Mouse (Mus musculus) hindbrain, embryonic 15.5 days (tissue): ENCODE results near the gene Ten1. TPM values are rescaled to one million over a fixed set of nuclear protein-coding genes. Genes with fewer than 3 reads are reported as not detected.

ENCODE experiments used
- ATAC-seq: fragments of 200-750 bp; cut with Nextera tagmentation; 2 replicates; pipeline ENCODE4 v1.8.0; 2017; ENCODE audit warnings: low read depth, moderate number of reproducible peaks, moderate TSS enrichment; ENCODE audit not compliant: low FRiP score
- H3K27ac ChIP-seq: fragments of 300-500 bp; sonication (generic); replicated peaks from 2 replicates; pipeline ENCODE4 v1.5.1; 2015; ENCODE audit warnings: mild to moderate bottlenecking, inconsistent platforms
- H3K27me3 ChIP-seq: fragments of 300-500 bp; sonication (generic); 2 replicates; pipeline ENCODE4 v1.6.1; 2015; ENCODE audit warnings: control low read depth, inconsistent platforms
- H3K36me3 ChIP-seq: fragments of 300-500 bp; sonication (generic); 2 replicates; pipeline ENCODE4 v1.6.1; 2015; ENCODE audit warnings: control low read depth, inconsistent platforms
- H3K4me1 ChIP-seq: fragments of 300-500 bp; sonication (generic); replicated peaks from 2 replicates; pipeline ENCODE4 v1.6.1; 2015; ENCODE audit warnings: control low read depth, inconsistent platforms
- H3K4me2 ChIP-seq: fragments of 300-500 bp; sonication (generic); 2 replicates; pipeline ENCODE4 v1.6.1; 2015; ENCODE audit warnings: moderate library complexity, mild to moderate bottlenecking, inconsistent platforms
- H3K4me3 ChIP-seq: fragments of 300-500 bp; sonication (generic); 2 replicates; pipeline ENCODE4 v1.5.1; 2015; ENCODE audit warnings: mild to moderate bottlenecking, inconsistent platforms
- H3K9ac ChIP-seq: fragments of 300-500 bp; sonication (generic); 2 replicates; pipeline ENCODE4 v1.6.1; 2015; ENCODE audit warnings: inconsistent platforms
- H3K9me3 ChIP-seq: fragments of 300-500 bp; sonication (generic); 2 replicates; pipeline ENCODE4 v1.6.1; 2016; ENCODE audit warnings: control low read depth, inconsistent platforms
- WGBS: fragments of 180-500 bp; shearing (Covaris S2); methylation state at CpG from one replicate; pipeline ENCODE4 v1.1.7; 2015; 5-methylcytosine and 5-hydroxymethylcytosine counted together
- polyA plus RNA-seq: library from polyadenylated mRNA; unstranded; fragments of >200 nt; fragmentation: Nextera tagmentation; extraction: Ambion mirVana; gene quantifications from 2 replicates; pipeline ENCODE4 v1.2.1, GENCODE M21; 2015

Gene Ten1
- polyA plus RNA-seq, 1 experiment from 2014 or later = 104 TPM

- peaks cover 65% of the 10 kb centered on the region for H3K36me3 ChIP-seq
- H3K4me2 ChIP-seq = no peak overlapping the region
- ATAC-seq = no peak
- no peak overlapping the region for H3K27ac ChIP-seq
- no peaks in the 10 kb centered on the region for H3K4me1 ChIP-seq
- H3K27me3 ChIP-seq = no peaks in the 10 kb centered on the region
- no peaks in the 10 kb centered on the region for H3K9me3 ChIP-seq
- no peak overlapping the region for H3K9ac ChIP-seq
- no peak overlapping the region for H3K4me3 ChIP-seq
- 75% methylated on average over 6 of the region's 6 CpGs for WGBS
Observed at GRCm38 (mm10) chr11:116245616-116246015, 47.0 kb downstream of the Ten1 start.

DNA sequence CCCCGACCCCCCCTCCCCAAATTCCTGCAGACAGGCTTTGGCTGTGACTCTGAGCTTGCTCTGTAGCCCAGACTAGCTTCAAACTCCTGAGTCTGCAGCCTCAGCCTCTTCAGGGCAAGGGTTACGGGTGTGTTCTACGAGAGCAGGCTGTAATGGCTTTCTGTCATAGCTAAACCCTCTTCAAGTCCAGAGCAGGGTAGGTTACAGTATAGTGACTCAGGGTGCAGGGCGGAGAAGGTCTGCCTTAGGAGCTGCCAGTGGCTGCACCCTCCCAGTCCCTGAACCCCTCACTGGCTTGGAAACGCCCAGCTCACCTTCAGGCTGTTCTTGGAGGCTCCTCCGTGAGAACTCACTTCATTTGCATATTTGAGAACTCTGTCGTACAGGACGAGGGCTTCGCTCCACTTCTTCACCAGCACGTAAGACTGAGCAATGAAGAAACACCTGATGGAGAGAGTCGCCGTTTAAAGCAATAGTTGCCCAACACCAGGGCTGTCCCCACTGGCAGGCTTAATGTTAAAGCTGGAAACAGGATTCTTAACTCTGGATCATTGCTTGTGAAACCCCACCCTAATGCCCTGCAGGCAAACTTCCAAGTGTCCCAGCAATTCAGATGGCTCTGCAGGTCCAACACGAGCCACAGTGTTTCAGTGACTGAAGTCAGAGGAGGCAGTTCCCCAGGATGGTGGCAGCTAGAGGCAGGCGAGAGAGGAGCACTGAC lies 49.0 kb downstream of the Ten1 start:
- Histone ChIP-seq H3K9me3 (no peaks in the 10 kb centered on the region), H3K9ac (no peak overlapping the region), H3K4me1 (no peaks in the 10 kb centered on the region), H3K4me3 (no peak overlapping the region), H3K27me3 (no peaks in the 10 kb centered on the region), H3K27ac (no peak overlapping the region), H3K36me3 (peaks cover 85% of the 10 kb centered on the region), H3K4me2 (no peak overlapping the region)
- WGBS = 88% methylated on average over 14 of the region's 14 CpGs
- no peak for ATAC-seq

DNA sequence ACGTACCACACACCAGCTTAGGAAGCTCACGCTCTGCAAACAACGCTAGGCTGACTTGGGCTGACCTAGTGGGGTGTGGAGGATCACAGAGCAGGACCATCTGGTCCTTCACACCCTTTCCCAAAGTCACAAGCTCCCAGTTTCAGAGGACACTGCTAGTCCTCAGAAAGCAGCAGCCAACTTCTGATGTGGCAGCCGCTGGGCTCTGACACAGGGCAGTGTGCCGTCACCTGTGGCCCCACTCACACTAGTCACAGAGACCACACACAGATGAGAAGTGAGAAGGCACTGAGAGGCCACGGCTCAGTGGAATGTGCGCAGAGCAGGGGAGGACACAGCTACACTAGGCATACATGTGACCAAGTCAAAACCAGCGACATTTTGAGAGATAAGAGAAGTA lies 52.2 kb downstream of the Ten1 start:
- Histone ChIP-seq H3K27ac (no peak overlapping the region), H3K4me1 (no peaks in the 10 kb centered on the region), H3K27me3 (no peaks in the 10 kb centered on the region), H3K9me3 (no peaks in the 10 kb centered on the region), H3K4me3 (no peak overlapping the region), H3K36me3 (peaks cover 85% of the 10 kb centered on the region), H3K9ac (no peak overlapping the region), H3K4me2 (no peak overlapping the region)
- ATAC-seq = no peak
- WGBS = 94% methylated on average over 8 of the region's 8 CpGs

DNA sequence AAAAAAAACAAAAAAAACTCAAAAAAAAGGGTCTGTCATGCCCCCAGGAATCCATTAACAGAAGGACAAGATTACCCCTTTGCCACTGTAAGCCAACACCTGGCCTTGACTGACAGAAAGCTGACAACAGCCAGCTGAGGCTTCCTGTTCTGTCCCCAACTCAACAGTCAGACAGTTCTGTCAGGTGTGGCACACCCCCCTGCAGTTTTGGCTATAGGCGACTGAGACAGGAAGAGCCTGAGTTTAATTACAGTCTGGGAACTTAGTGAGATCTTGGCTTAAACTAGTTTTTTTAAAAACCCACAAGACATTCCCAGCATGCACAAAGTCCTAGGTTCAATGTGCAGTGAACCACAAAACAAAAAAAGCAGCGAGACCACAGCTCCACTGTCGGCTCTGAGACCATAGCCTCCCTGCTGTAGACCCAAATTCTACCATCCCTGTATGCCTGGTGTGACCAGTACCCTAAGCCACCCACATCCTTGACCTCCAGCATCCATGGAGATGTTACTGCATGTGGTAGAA lies 54.5 kb downstream of the Ten1 start:
- Histone ChIP-seq H3K4me1 (no peaks in the 10 kb centered on the region), H3K4me2 (no peak overlapping the region), H3K9me3 (no peaks in the 10 kb centered on the region), H3K36me3 (peaks cover 80% of the 10 kb centered on the region), H3K4me3 (no peak overlapping the region), H3K27me3 (no peaks in the 10 kb centered on the region), H3K9ac (no peak overlapping the region), H3K27ac (no peak overlapping the region)
- 83% methylated on average over 3 of the region's 3 CpGs for WGBS
- no peak for ATAC-seq

GRCm38 (mm10) chr11:116254627-116255026 lies 56.0 kb downstream of the Ten1 start:
- H3K9me3 ChIP-seq = no peaks in the 10 kb centered on the region
- no peak overlapping the region for H3K4me3 ChIP-seq
- H3K27me3 ChIP-seq = no peaks in the 10 kb centered on the region
- peaks cover 87% of the 10 kb centered on the region for H3K36me3 ChIP-seq
- no peaks in the 10 kb centered on the region for H3K4me1 ChIP-seq
- no peak overlapping the region for H3K27ac ChIP-seq
- no peak overlapping the region for H3K9ac ChIP-seq
- 86% methylated on average over 9 of the region's 9 CpGs for WGBS
- no peak overlapping the region for H3K4me2 ChIP-seq
- ATAC-seq = no peak

- Histone ChIP-seq H3K9ac (no peak overlapping the region), H3K9me3 (no peaks in the 10 kb centered on the region), H3K27me3 (no peaks in the 10 kb centered on the region), H3K36me3 (peaks cover 88% of the 10 kb centered on the region), H3K4me3 (no peak overlapping the region), H3K4me2 (no peak overlapping the region), H3K4me1 (no peaks in the 10 kb centered on the region), H3K27ac (no peak overlapping the region)
- WGBS = 85% methylated on average over 22 of the region's 22 CpGs
- ATAC-seq = no peak
Observed at GRCm38 (mm10) chr11:116255090-116255981, 56.7 kb downstream of the Ten1 start.

- no peak for ATAC-seq
Observed at GRCm38 (mm10) chr11:116255982-116256675, 57.5 kb downstream of the Ten1 start.

DNA sequence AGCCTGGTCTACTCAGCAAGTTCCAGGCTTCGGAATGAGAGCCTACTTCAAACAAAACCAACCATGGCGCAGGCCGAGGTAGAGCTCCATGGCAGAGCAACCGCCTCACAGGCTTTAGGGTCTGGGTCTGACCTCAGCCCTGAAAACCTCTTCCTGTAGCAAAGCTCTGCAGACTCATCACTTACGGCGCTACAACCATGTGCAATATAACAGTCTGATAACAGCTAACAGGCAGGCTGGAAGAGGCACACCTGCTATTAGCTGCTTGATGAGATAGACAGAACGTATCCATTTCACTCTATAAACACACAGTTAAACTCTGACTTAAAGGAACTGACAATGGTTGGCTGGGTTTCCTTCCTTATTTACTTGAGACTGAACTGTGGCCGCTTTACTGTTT lies 60.8 kb downstream of the Ten1 start:
- no peaks in the 10 kb centered on the region for H3K4me1 ChIP-seq
- no peaks in the 10 kb centered on the region for H3K27me3 ChIP-seq
- no peak overlapping the region for H3K4me2 ChIP-seq
- peaks cover 89% of the 10 kb centered on the region for H3K36me3 ChIP-seq
- no peak overlapping the region for H3K4me3 ChIP-seq
- 95% methylated on average over 8 of the region's 8 CpGs for WGBS
- H3K9me3 ChIP-seq = no peaks in the 10 kb centered on the region
- no peak for ATAC-seq
- no peak overlapping the region for H3K9ac ChIP-seq
- H3K27ac ChIP-seq = no peak overlapping the region

More at GRCm38 (mm10) chr11:116255982-116256675, 57.5 kb downstream of the Ten1 start:
- H3K36me3 ChIP-seq = peaks cover 88% of the 10 kb centered on the region
- H3K27ac ChIP-seq = no peak overlapping the region
- no peak overlapping the region for H3K4me3 ChIP-seq
- H3K4me1 ChIP-seq = no peaks in the 10 kb centered on the region
- no peaks in the 10 kb centered on the region for H3K27me3 ChIP-seq
- no peak overlapping the region for H3K9ac ChIP-seq
- no peak overlapping the region for H3K4me2 ChIP-seq
- 93% methylated on average over 9 of the region's 9 CpGs for whole genome bisulfite sequencing
- no peaks in the 10 kb centered on the region for H3K9me3 ChIP-seq

GRCm38 (mm10) chr11:116260259-116260658 lies 61.6 kb downstream of the Ten1 start:
- no peaks in the 10 kb centered on the region for H3K4me1 ChIP-seq
- H3K4me2 ChIP-seq = no peak overlapping the region
- no peak for ATAC-seq
- no peak overlapping the region for H3K4me3 ChIP-seq
- 89% methylated on average over 7 of the region's 7 CpGs for WGBS
- H3K27ac ChIP-seq = no peak overlapping the region
- H3K9me3 ChIP-seq = no peaks in the 10 kb centered on the region
- H3K9ac ChIP-seq = no peak overlapping the region
- H3K27me3 ChIP-seq = no peaks in the 10 kb centered on the region
- peaks cover 87% of the 10 kb centered on the region for H3K36me3 ChIP-seq
